Mouse (Mus musculus): ENCODE results near the gene Zfp558. TPM values are rescaled to one million over a fixed set of nuclear protein-coding genes. Genes with fewer than 3 reads are reported as not detected.
"Not testable (repeated sequence)": the region's sequence is repeated elsewhere in the genome, so short reads cannot be mapped to it uniquely, and the experiment has no call there.

Gene Zfp558
- total and polyA plus RNA-seq, 2 experiments = 0.10 to 0.92 TPM

DNA sequence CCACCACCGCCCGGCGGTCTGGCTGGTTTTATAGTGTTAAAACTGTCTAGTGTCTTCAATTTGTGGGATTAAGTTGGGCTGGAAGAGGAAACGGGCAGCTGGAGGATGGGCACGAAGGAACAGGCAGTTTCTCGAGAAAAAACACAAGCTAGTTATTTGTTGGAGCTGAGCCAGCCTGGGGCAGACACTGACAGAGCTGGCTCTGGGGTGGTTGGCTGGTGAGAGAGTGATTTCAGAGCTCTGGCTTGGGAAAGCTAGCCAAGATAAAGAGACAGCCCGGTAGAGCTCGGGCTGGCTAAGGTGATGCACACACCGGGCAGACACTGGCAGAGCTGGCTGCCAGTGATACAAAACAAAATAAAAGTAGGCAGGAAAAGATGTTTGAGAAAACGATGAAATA, 46.4 kb downstream of the Zfp558 start:
- 73% methylated on average over 10 of the region's 10 CpGs for WGBS
- Histone ChIP-seq H3K4me3 (ENCODE audit: insufficient read depth, low read depth, low read length) (no peak overlapping the region), H3K4me1 (ENCODE audit: control insufficient read depth, insufficient read depth, low read length) (no peaks in the 10 kb centered on the region), H3K27me3 (ENCODE audit: control insufficient read depth, insufficient read depth, low read length) (no peaks in the 10 kb centered on the region), H3K27ac (replicated peaks; ENCODE audit: insufficient read depth, low read depth, low read length) (no peak overlapping the region), H3K9ac (ENCODE audit: low read depth, low read length) (no peak overlapping the region), H3K79me2 (ENCODE audit: control insufficient read depth, insufficient read depth, low read length) (no peaks in the 10 kb centered on the region), H3K36me3 (ENCODE audit: control insufficient read depth, insufficient read depth, low read length) (no peaks in the 10 kb centered on the region)
- TF ChIP-seq POLR2A (IDR thresholded peaks at IDR 0.05; ENCODE audit: extremely low read depth, insufficient read depth, low read length) (no peak), CTCF (IDR thresholded peaks at IDR 0.05; ENCODE audit: low read depth, low read length) (no peak)
- DNase-seq (ENCODE audit: extremely low read depth, low read depth, low spot score) = peak; percentile 3

DNA sequence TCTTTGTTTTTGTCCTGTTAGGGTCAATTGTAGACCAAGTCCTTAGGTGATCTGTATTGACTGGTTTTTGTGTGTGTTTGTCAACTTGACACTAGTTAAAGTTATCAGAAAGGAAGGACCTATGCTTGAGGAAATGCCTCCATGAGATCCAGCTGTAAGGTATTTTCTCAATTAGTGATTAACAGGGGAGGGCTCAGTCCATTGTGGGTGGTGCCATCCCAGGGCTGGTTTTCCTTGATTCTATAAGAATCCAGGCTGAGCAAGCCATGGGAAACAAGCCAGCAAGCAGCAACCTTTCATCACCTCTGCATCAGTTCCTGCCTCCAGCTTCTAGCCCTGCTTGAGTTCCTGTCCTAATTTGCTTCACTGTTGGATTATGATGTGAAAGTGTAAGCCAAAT, 47.7 kb downstream of the Zfp558 start, which contains the start of gene Mbd3l2:
Mbd3l2 (plus strand) TSS at position 301 of the 400 bp plus-strand sequence.
- Histone ChIP-seq H3K27ac (replicated peaks; ENCODE audit: insufficient read depth, low read depth, low read length) (no peak within 1 kb of the TSS), H3K27me3 (ENCODE audit: control insufficient read depth, insufficient read depth, low read length) (no peaks in the 10 kb centered on the region), H3K36me3 (ENCODE audit: control insufficient read depth, insufficient read depth, low read length) (no peaks in the 10 kb centered on the region), H3K4me3 (ENCODE audit: insufficient read depth, low read depth, low read length) (no peak within 1 kb of the TSS), H3K79me2 (ENCODE audit: control insufficient read depth, insufficient read depth, low read length) (no peaks in the 10 kb centered on the region), H3K9ac (ENCODE audit: low read depth, low read length) (no peak within 1 kb of the TSS), H3K4me1 (ENCODE audit: control insufficient read depth, insufficient read depth, low read length) (no peaks in the 10 kb centered on the region)
- no peak for DNase-seq (ENCODE audit: extremely low read depth, low read depth, low spot score)
- TF ChIP-seq CTCF (IDR thresholded peaks at IDR 0.05; ENCODE audit: low read depth, low read length) (no peak), POLR2A (IDR thresholded peaks at IDR 0.05; ENCODE audit: extremely low read depth, insufficient read depth, low read length) (no peak)

DNA sequence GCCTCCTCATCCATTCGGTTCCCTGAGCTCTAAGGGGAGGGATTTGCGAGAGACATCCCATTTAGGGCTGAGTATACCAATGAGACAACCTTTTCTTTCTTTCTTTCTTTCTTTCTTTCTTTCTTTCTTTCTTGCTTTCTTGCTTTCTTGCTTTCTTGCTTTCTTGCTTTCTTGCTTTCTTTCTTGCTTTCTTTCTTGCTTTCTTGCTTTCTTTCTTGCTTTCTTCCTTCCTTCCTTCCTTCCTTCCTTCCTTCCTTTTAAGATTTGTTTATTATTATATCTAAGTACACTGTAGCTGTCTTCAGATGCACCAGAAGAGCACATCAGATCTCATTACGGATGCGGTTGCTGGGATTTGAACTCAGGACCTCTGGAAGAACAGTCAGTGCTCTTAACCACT, 65.7 kb downstream of the Zfp558 start:
- not testable (repeated sequence) for H3K27ac ChIP-seq (replicated peaks; ENCODE audit: insufficient read depth, low read depth, low read length); H3K4me3 ChIP-seq (ENCODE audit: insufficient read depth, low read depth, low read length); H3K27me3 ChIP-seq (ENCODE audit: control insufficient read depth, insufficient read depth, low read length); H3K9ac ChIP-seq (ENCODE audit: low read depth, low read length); DNase-seq (ENCODE audit: extremely low read depth, low read depth, low spot score); H3K36me3 ChIP-seq (ENCODE audit: control insufficient read depth, insufficient read depth, low read length); H3K79me2 ChIP-seq (ENCODE audit: control insufficient read depth, insufficient read depth, low read length); H3K4me1 ChIP-seq (ENCODE audit: control insufficient read depth, insufficient read depth, low read length)
- 75% methylated on average over 4 of the region's 4 CpGs for WGBS

Other genes with a start within 250 kb of the Zfp558 start
- 23.4 and 28.1 TPM in 2 replicates for gene Chordc1, start 186.1 kb downstream of the Zfp558 start, total RNA-seq (2014; rRNA removed)
- gene Chordc1, start 186.1 kb downstream of the Zfp558 start, polyA plus RNA-seq (2012; rRNA removed) = 29.5 and 34.1 TPM in 2 replicates
- gene Naalad2, start 75.3 kb downstream of the Zfp558 start, total RNA-seq (2014; rRNA removed) = 1.5 and 1.6 TPM in 2 replicates
- 0.09 and 0.43 TPM in 2 replicates for gene Naalad2, start 75.3 kb downstream of the Zfp558 start, polyA plus RNA-seq (2012; rRNA removed)
- not detected in 2 replicates for gene Ubtfl1, start 73.8 kb downstream of the Zfp558 start, total RNA-seq (2014; rRNA removed)
- not detected in 2 replicates for gene Ubtfl1, start 73.8 kb downstream of the Zfp558 start, polyA plus RNA-seq (2012; rRNA removed)
- not detected in 2 replicates for gene Mbd3l2, start 47.6 kb downstream of the Zfp558 start, total RNA-seq (2014; rRNA removed)
- not detected in 2 replicates for gene Mbd3l2, start 47.6 kb downstream of the Zfp558 start, polyA plus RNA-seq (2012; rRNA removed)
- gene Mbd3l1, start 91 bp upstream of the Zfp558 start, total RNA-seq (2014; rRNA removed) = not detected in 2 replicates
- gene Mbd3l1, start 91 bp upstream of the Zfp558 start, polyA plus RNA-seq (2012; rRNA removed) = not detected in 2 replicates
- gene Muc16, start 196.3 kb upstream of the Zfp558 start, total RNA-seq (2014; rRNA removed) = 0.07 and 0.18 TPM in 2 replicates
- 0.04 and 0.21 TPM in 2 replicates for gene Muc16, start 196.3 kb upstream of the Zfp558 start, polyA plus RNA-seq (2012; rRNA removed)

Measured in liver, adult 2 months (tissue).